Mouse (Mus musculus): Measurements from ENCODE around the gene Vps37b.
"Not testable (repeated sequence)": the region's sequence is repeated elsewhere in the genome, so short reads cannot be mapped to it uniquely, and the experiment has no call there.

Gene Vps37b

DNA sequence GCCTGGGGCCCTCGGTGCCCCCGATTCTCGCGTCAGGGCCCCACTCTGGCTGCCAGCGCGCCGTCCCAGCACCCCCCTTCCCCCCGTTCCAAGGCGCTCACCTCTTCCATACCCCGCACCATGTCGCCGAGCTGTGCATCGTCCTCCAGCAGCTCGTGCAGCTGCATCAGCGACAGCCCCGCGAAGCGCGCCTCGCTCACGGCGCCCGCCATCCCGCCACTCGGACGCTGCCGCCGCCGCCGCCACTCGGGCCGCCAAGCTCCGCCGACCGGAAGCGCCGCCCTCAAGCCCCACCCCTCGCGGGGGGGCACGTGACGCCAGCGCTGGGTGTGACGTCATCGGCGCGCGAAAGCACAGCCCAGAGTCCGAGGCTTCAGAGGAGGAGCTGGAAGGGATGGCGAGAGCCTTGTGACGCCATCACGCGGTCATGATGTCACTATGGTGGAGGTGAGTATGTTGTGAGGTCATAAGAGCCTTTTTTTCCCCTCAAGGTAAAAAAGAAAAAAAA, at the start of gene Vps37b:
Gene Vps37b, minus strand, starts transcription at position 270 of the 508 bp plus-strand sequence.
- DNase-seq (ENCODE audit: low spot score) = peak; percentile 70

DNA sequence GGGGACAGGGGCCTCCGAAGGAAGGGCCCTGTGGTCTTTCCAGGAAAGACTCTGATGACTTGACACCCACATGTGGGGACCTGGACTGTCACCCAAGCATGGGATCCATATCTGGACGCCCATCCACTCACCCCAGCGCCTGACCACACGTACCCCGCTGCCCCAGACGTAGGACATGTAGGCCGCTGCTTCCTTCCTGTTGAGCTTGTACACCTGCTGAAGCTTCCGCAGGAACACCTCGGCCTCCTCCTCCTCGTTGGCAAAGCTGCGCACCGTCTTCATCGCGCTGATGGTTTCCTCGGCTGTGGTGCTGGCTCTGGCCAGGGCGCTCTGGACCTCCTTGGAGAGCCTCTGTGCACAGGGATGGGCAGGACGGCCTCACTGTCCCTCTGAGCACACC, 47.8 kb upstream of the Vps37b start:
- DNase-seq (ENCODE audit: low spot score) = no peak

DNA sequence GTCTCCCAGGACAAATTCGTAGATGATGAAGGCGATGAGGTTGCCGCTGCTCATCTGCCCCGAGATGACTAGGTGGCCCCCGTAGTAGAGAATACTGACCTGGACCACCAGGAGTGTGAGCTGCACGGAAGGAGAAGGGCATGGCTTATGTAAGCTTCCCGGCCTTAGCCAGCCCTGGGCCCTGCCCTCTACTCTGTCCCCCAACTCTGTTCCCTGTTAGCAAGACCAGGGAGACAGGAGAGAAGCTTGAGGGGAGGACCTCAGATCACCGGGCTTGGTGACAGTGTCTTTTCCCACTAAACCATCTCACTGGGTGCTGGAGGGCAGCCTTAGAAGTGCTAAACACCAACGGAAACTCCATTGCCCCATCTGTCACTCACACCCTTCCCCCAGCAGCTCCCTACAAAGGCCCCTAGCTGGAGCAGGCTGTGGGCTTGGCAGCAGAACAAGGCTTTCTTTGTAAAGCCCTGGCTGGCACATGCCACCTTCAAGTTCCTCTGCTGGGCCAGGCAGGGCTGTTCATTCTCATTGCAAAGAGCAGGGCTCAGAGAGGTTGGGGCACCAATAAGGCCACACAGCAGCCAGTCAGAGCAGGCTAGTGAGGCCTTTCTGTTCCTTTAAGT, 46.8 kb upstream of the Vps37b start:
- DNase-seq (ENCODE audit: low spot score) = no peak

DNA sequence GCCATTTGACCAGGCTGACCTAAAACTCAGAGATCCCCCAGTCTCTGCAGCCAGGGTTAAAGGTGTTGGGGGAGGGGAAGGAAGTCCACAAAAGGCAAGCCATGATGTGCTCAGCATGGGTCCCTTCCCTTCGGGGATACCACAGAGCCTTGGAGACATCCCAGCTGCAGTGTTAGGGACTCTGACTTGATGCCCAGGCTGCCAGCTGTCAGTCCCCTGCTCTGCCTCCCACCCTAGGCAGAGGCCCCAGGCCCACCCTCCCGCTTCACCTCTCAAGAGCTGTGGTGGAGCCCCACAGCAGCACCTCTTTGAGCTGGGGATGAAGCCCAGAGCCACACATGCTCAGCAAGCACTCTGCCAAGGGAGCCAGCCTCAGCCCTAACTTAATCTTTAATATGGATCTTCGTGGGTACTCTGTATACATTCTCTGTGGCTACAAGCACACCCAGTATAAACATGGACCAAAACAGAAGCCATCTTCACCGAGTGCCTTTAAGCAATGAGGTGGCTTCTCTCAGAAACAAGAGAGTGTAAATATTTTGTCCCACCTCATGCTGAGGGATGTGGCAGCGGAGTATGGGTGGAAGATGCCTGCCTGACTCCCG, 45.9 kb upstream of the Vps37b start:
- no peak for DNase-seq (ENCODE audit: low spot score)

DNA sequence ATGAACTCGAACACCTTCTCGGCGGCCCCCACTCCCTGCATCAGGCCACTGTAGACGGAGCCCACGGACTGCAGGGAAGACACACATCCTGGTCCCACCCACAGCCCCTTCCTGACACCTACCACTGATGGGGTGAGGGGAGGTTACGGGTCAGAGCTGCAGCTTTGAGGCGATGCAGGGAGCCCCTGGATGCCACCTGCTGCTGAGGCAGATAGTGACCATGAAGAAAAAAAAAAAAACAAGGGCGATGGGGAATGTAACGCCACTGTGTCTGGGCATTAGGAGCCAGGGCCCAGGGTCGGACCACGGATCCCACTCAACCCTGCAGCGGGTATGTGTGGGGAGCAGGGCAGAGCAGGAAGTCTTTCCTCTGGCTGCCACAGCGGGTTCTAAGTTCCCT, 45.2 kb upstream of the Vps37b start:
- no peak for DNase-seq (ENCODE audit: low spot score)

DNA sequence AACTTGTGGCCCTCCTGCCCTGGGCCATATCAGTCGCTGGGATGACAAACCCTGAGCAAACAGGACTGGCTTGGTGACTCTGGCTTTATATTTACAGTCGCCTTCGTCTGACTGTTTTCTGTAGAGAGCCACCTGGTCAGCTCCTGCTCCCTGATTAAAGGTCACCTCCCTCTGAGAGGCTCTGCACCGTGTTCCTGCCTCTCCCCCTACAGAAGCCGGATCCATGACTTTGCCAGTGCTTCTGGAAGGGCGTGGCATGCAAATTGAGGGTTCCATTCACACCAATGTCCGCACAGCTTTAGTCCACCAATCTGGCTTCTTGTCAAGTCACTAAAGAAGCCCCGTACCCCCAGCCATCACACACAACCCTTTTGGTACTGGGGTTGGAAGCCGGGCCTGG, 44.5 kb upstream of the Vps37b start:
- no peak for DNase-seq (ENCODE audit: low spot score)

DNA sequence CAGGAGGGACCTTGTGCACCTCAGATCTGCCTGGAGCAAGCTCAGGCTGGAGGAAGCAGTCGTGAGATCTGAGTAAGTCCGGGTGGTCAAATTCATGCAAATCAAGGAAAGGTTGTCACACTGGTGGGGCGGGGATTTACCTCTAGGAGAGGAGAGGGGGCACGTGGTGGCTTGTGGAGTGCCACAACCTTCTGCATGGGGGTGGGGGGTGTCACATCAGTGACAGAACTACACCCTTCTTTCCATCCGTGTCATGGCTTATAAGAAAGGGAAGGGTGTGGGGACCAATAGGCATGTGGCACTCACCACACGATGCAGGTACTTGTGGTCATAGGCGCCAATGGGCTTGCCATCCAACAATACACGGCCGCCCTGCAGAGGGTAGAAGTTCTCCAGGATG, 43.6 kb upstream of the Vps37b start:
- no peak for DNase-seq (ENCODE audit: low spot score)

DNA sequence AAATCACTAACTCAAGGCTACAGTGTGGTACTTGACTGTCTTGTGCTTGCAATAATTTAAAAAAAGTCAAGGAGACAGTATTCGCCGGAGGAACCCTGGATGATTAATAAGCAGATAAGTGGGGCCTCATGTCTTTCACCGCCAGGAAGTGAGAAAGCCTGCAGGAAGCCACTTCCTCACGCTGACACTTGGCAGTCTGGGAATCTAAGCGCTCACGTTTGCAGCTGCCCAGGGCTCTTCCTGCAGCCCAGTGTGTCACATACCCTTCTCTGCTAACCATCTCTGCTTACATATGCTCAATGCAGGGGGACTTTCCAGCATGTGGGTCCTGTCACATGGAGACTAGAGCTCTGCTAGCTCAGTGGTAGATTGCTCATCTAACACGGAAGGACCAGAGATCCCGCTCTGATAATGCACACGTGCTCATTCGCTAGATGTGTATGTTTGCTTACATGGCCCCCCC, 42.8 kb upstream of the Vps37b start:
- no peak for DNase-seq (ENCODE audit: low spot score)

DNA sequence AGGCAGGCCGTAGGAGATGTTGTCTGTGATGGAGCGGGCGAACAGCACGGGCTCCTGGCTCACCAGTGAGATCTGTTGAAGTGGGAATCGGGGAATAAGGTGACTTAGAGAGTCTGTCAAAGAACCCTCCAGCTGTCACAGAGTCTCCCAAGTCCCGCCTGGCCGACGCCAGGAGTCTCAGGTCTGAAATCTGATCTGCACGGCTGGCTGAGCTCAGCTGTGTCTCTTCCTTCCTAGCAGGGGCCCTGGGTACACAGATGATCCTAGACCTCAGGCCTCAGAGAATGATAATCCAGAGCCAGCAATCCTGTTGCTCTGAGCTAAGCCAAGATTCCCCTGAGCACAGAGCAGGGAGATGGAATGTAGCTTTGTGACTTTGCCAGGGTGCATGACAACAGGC, 41.6 kb upstream of the Vps37b start:
- DNase-seq (ENCODE audit: low spot score) = no peak

DNA sequence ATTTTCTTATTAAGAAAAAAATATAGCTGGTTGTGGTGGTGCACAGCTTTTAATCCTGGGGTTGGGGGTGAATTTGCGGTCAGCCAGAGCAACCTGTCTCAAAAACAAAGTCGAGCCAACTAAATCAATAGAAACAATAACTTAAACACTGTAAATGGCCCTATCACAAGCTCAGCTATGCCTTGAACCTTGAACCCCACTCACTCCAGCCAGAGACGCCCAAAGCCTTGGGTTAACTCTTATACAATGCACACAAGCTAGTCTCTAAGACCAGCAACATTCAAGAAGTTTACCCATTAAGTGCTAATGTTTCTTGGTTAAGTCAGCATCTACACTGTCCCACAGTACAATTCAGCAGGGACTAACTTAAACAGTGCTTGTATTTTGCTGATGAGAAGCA, 37.6 kb upstream of the Vps37b start:
- DNase-seq (ENCODE audit: low spot score) = no peak

DNA sequence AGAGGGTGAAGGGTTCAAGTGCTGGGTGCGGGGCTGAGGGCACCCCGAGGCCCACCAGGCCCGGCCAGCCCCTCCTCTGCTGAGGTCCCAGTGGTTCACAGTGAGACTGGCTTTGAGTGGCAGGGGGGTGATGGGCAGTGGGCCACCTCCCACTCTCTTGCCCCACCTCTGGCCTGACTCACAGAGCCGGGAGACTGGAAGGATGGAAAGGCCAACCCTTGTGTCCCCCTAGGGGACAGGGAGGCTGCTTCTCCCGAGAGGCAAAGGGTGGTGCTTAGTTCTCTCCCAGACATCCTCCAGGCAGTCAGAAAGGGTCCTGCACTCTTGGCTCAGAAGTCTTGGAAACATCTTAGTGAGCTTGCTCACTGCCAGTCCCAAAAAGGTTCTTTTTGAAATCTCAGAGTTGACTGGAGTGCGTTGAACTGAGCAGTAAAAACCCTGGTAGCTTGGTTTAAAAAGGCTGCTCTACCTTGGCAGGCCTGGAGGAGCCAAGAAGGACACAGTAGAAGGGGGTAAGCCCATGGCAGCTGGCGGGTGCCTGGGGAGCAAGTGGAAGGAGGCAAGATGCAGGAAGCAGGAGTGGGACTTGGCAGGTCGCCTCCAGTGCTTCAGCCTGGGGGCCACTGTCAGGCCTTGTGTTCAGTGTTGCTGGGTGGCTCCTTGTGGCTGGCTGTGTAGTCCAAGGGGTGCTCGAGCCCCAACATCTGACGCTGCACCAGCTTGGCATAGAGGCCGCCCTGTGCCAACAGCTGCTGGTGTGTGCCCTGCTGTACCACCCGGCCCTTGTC, 30.2 kb upstream of the Vps37b start:
- DNase-seq (ENCODE audit: low spot score) = no peak

DNA sequence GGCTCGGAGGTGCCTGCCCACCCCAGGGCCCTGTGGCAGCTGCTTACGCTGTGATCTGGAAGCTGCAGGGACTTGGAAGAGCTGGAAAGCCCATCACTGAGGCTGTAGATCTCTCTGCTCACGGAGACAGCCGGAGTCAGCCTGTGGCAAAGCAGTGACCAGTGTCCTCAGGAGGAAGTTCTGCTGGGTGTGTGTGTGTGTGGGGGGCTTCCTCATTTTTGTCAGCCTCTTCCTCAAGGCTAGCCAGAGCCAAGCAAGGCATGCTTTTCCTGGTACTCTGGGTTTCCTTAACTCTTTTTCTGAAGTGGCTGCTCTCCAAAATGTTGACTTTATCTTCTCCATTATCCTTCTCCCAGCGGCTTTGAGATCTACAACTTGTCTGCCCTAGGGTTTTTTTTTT, 27.6 kb upstream of the Vps37b start:
- no peak for DNase-seq (ENCODE audit: low spot score)

DNA sequence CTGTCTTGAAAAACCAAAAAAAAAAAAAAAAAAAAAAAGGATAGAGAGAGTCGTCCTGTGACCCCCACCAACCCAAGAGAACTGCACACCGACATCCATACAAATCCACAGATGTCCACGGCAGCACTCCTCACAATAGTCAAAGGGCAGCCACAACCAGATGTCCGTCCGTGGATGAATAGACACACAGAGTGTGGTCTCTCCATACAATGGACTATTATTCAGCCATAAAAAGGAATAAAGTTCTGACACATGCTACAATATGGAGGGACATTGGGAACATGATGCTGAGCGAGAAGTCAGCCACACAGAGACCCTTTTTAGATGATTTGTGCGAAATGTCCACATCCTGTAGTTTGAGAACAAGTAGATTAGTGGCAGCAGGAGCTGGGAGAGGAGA, 26.7 kb upstream of the Vps37b start:
- no peak for DNase-seq (ENCODE audit: low spot score)

DNA sequence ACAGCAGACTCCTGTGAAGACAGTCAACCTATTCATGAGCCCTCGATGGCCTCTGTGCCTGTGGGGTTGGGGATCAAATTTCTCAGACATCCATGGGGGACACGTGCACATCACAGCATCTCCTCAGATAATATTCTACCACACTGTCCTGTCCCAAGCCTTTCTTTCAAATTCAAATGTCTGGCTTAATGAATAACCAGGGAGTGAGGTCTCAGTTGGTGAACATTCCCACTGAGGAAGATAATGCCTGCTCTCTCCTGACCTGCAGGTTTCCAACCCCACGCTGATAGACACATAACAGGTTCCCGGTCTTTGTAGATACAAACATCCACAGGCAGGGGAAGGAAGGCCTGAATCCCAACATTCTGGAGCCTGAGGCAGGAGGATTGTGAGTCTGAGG, 24.9 kb upstream of the Vps37b start:
- no peak for DNase-seq (ENCODE audit: low spot score)

DNA sequence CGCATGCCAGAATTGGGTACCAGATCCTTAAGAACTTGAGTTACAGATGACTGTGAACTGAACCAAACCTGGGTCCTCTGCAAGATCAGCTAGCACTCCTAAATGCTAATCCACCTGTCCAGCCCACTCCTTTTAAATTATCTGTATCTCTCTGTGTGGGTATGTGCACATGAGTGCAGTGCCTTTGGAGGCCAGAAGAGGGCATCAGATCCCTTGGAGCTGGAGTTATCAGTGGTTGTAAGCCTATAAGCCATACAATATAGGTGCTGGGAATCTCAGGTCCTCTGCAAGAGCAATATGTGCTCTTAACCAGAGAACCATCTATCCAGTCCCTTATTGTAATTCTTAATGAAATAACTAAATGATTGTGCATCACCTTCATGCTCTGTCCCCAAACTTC, 24.1 kb upstream of the Vps37b start:
- no peak for DNase-seq (ENCODE audit: low spot score)

DNA sequence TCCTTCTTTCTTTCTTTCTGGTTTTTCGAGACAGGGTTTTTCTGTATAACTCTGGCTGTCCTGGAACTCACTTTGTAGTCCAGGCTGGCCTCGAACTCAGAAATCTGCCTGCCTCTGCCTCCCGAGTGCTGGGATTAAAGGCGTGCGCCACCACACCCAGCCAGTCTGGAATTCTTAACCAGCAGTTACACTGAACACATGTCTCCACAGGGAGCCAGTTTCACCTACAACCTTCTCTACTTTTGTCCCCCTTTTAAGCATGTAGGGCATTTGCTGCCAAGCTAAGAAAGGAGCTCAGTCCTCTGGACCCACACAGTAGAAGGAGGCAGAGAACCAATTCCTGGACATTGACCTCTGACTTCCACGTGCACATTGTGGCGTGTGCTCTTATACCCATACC, 20.6 kb upstream of the Vps37b start:
- not testable (repeated sequence) for DNase-seq (ENCODE audit: low spot score)

DNA sequence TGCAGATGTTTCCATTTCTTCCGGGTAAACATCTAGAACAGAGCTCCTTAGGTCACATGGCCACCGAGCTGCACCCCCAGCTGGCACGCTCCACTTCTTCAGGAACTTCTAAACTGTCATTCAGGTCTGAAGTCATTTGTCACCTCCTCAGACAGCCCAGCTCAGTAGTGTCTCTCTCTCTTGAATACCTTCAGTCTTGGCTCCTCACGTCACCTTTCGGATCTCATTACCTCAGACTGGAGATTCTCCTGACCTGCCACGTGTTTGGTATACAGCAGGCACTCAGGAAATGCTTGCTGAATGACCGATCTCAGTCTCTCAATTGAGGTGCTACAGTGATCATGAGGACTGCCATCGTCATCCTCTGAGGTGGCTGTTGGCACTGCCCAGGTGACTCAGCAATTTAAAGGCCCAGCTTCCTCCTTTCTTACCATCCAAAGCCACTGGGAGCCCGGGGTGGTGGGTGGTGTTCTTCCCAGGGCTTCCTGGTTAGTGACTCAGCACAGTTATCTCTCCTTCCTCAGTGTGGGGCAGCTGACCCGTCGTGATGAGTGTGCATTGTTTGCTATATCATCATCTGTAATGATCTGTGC, 19.9 kb upstream of the Vps37b start:
- no peak for DNase-seq (ENCODE audit: low spot score)

DNA sequence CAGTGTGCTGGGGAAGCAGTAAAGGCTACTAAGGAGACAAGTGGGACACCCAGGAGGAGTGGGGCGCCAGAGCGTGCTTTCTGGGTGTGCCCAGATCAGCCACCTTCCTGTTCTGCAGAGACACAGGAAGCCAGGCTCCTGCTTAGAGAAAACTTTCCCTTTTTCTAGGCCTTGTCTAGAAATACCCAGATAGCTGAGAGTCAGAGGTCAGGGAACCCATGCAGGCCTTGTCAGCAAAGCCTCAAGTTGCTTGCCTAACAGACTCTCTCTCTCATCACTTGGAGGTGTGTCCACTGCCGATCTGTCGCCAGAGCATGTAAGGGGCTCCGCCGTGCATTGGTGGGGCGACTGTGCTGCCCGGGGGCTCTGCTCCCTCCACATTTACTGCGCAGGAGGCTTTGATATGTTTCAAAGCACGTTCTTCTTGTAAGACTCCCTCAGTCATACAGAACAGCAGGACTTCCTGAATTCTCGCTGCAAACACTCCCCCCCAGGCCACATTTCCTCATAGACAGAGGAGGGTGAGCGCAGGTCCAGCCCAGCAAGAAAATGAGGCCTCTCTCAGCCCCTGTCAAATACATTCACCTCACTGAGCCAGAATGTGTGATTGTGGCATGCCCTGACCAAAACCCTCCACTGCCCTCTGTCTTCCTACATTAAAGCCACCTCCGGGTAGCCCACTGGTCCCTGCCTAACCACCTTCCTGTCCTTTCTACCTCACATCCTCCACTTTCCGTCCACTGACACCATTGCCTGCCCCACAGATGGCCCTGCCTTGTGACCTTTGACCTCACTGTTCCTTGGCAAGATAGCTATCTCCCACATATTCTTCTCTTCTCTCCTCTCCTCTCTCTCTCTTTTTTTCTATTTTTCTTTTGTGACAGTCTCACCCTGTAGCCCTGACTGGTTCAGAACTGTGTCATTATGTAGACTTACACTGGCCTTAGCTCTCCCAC, 18.3 kb upstream of the Vps37b start:
- DNase-seq (ENCODE audit: low spot score) = no peak

DNA sequence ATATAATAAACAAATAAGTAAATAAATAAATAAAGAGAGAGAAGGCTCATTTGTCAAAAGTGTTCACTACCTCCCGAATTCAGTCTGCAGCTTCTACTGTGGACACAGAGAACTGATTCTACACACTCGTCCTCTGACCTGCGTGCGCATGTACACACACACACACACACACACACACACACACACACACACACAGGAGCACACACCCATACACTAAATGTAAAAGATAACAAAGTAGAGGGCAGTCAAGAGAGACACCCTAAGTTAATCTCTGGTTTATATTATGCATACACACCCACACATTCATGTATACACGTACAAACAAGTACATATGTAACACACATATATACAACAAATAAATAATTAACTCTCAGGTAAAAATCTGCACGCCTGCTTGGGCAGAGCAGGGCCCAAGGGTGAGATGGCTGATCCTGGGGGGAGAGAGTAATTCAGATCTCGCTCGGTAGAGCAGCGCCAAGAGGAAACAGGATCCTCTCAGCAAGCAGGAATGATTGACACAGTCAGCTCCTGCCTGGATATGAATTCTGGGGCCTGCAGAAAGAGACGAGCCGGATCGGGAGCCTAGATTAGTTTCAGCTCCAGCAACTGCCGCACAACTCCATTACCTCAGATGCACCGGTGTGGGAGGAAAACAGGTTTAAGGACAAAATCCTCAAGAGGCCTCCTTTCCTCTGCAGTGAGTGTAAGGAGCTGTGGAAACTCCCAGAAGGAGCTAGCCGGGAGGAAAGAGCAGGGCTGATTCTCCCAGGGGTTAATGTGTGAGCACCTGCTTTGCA, 17.4 kb upstream of the Vps37b start:
- no peak for DNase-seq (ENCODE audit: low spot score)

DNA sequence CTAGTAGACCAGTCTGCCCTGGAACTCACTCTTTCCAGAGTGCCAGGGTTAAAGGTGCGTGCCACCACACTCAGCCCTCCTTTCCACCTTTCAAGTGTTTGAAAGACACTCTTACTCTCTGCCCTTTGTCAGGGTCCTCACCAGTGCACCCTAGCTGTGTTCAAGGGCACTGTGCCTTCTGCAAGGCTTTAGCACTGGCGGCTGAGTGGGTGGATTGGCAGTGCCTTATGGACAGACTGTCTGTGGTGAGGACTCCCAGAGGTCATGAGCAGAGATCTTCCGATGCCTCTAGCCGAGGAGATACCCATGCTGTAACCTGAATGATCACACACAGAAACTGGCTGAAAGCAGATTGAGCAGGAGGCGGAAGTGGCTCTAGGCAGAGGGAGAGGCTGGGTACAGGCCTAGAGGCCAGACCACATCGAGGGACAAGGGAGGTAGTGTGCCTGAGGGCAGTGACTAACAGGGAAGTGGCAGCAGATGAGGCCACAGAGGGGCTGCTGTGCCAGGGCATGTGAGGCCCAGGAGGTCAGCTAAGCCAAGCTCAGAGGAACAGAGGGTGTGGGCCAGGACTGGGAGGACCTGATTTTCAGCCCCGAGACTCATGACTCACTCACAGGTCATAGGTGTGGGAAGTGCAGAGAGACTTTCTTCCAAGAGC, 14.8 kb upstream of the Vps37b start:
- no peak for DNase-seq (ENCODE audit: low spot score)

All from ovary, adult 18-20 months (tissue).